In genomic region chr15:97914331-97914747, GRCm38 (mm10) we compare ENCODE assay signal across 9 mouse cellular contexts. TPM values are rescaled to one million over a fixed set of nuclear protein-coding genes. Genes with fewer than 3 reads are reported as not detected.
A peak's percentile ranks its signal among the peaks of the same experiment; 100 is the strongest.
DNase-seq lines count a peak whose midpoint lies in the region; ATAC-seq and TF ChIP-seq lines count a peak whose summit lies in the region.
"Had no signal": no experiment of that assay in that cellular context is flagged by ENCODE, and none has a peak within 500 bp of the region (broad histone marks: within the 10 kb centered on the region; RNA-seq: fewer than 3 reads in every experiment).

No protein-coding gene starts in this region.

- peak overlapping the region; percentile 13 for H3K4me2 ChIP-seq in liver, postnatal 0 days (ENCODE audit: low read depth, low read length)
- H3K4me2 ChIP-seq in liver, embryonic 11.5 days = no peak overlapping the region
- H3K4me2 ChIP-seq in embryonic facial prominence, embryonic 15.5 days (replicated peaks) = peak overlapping the region; percentile 19; the same call in 1 of the 2 replicates
- H3K4me2 ChIP-seq: limb, embryonic 13.5 days had no signal

- no peak overlapping the region for H3K9ac ChIP-seq in liver, postnatal 0 days (replicated peaks)
- no peak overlapping the region for H3K9ac ChIP-seq in liver, embryonic 11.5 days (ENCODE audit: low read depth, low read length)
- H3K9ac ChIP-seq in embryonic facial prominence, embryonic 15.5 days = no peak overlapping the region
- H3K9ac ChIP-seq: limb, embryonic 13.5 days had no signal

- TF ChIP-seq CTCF in liver, postnatal 0 days (IDR thresholded peaks at IDR 0.05; ENCODE audit: low read depth) = no peak
- TF ChIP-seq CTCF in cerebellum, adult 2 months (IDR thresholded peaks at IDR 0.05; ENCODE audit: borderline replicate concordance, insufficient read depth, low read depth, low read length) = no peak

- no peaks in the 10 kb centered on the region for H3K4me1 ChIP-seq in liver, postnatal 0 days (ENCODE audit: insufficient read depth)
- 0 out of 2 replicates have a peak, but pooled peaks cover 3% of the 10 kb centered on the region for H3K4me1 ChIP-seq in liver, embryonic 11.5 days (replicated peaks; ENCODE audit: control insufficient read depth, insufficient read depth, low read length)
- H3K4me1 ChIP-seq in embryonic facial prominence, embryonic 15.5 days = peaks cover 16% of the 10 kb centered on the region
- no peaks in the 10 kb centered on the region for H3K4me1 ChIP-seq in cerebellum, adult 2 months (ENCODE audit: control insufficient read depth, insufficient read depth, low read length)
- H3K4me1 ChIP-seq: limb, embryonic 13.5 days had no signal

- H3K4me3 ChIP-seq in liver, postnatal 0 days (ENCODE audit: low read depth, low read length) = no peak overlapping the region
- H3K4me3 ChIP-seq in liver, embryonic 11.5 days (ENCODE audit: low read depth, low read length) = no peak overlapping the region
- no peak overlapping the region for H3K4me3 ChIP-seq in embryonic facial prominence, embryonic 15.5 days (replicated peaks)
- H3K4me3 ChIP-seq in cerebellum, adult 2 months (replicated peaks; ENCODE audit: insufficient read depth, low read depth, low read length) = no peak overlapping the region
- H3K4me3 ChIP-seq: limb, embryonic 13.5 days had no signal

- no peak for TF ChIP-seq POLR2A in cerebellum, adult 2 months (IDR thresholded peaks at IDR 0.05; ENCODE audit: borderline replicate concordance, insufficient read depth, low read length)

- H3K27ac ChIP-seq in liver, postnatal 0 days (ENCODE audit: low read depth) = no peak overlapping the region
- H3K27ac ChIP-seq in liver, embryonic 11.5 days (ENCODE audit: low read depth, low read length) = no peak overlapping the region
- H3K27ac ChIP-seq in embryonic facial prominence, embryonic 15.5 days (replicated peaks) = no peak overlapping the region
- no peak overlapping the region for H3K27ac ChIP-seq in cerebellum, adult 2 months (ENCODE audit: insufficient read depth, low read length)
- H3K27ac ChIP-seq: limb, embryonic 13.5 days had no signal

- H3K27me3 ChIP-seq in liver, postnatal 0 days (ENCODE audit: insufficient read depth, low read length) = peaks cover 6% of the 10 kb centered on the region
- peaks cover 11% of the 10 kb centered on the region for H3K27me3 ChIP-seq in liver, embryonic 11.5 days (replicated peaks; ENCODE audit: control insufficient read depth, insufficient read depth, low read length)
- peaks cover 3% of the 10 kb centered on the region; the same call in 1 of the 2 replicates for H3K27me3 ChIP-seq in embryonic facial prominence, embryonic 15.5 days
- H3K27me3 ChIP-seq in cerebellum, adult 2 months (ENCODE audit: control insufficient read depth, insufficient read depth, low read length) = no peaks in the 10 kb centered on the region; the same call in 1 of the 2 replicates

- no peak for TF ChIP-seq EP300 in liver, postnatal 0 days (IDR thresholded peaks at IDR 0.05; ENCODE audit: low read depth)

- no peaks in the 10 kb centered on the region for H3K36me3 ChIP-seq in liver, postnatal 0 days (replicated peaks; ENCODE audit: insufficient read depth, low read length)
- no peaks in the 10 kb centered on the region for H3K36me3 ChIP-seq in liver, embryonic 11.5 days (ENCODE audit: control insufficient read depth, insufficient read depth, low read length)
- no peaks in the 10 kb centered on the region for H3K36me3 ChIP-seq in embryonic facial prominence, embryonic 15.5 days
- H3K36me3 ChIP-seq: limb, embryonic 13.5 days had no signal

- H3K9me3 ChIP-seq in liver, postnatal 0 days (ENCODE audit: low read length) = no peaks in the 10 kb centered on the region
- H3K9me3 ChIP-seq in liver, embryonic 11.5 days (ENCODE audit: control insufficient read depth, low read length) = no peaks in the 10 kb centered on the region
- H3K9me3 ChIP-seq in embryonic facial prominence, embryonic 15.5 days (replicated peaks) = no peaks in the 10 kb centered on the region
- H3K9me3 ChIP-seq: limb, embryonic 13.5 days had no signal

- DNase-seq in liver, postnatal 0 days = no peak
- DNase-seq in liver, embryonic 11.5 days (ENCODE audit: low spot score) = no peak
- DNase-seq in heart, postnatal 4 days = peak; percentile 70
- peak; percentile 68 for DNase-seq in mesoderm, embryonic 11.5 days (ENCODE audit: low read depth, low spot score)
- no peak for DNase-seq in layer of hippocampus, adult 8-10 months (ENCODE audit: low spot score in 2 of 2)
- DNase-seq in layer of hippocampus, adult 9-11 months = no peak
- DNase-seq in cerebellum, adult 2 months = no peak

- ATAC-seq in liver, postnatal 0 days = no peak
- ATAC-seq in liver, embryonic 11.5 days (replicated peaks; ENCODE audit: low FRiP score) = no peak
- ATAC-seq in embryonic facial prominence, embryonic 15.5 days (ENCODE audit: insufficient number of reproducible peaks, low FRiP score, low TSS enrichment, low read depth) = peak; percentile 29; the same call in 1 of the 2 replicates

- 13% methylated on average over 9 of the region's 9 CpGs for WGBS in liver, postnatal 0 days (ENCODE audit: insufficient replicate concordance)
- 17% methylated on average over 9 of the region's 9 CpGs for WGBS in liver, embryonic 11.5 days
- whole genome bisulfite sequencing in embryonic facial prominence, embryonic 15.5 days = 6% methylated on average over 9 of the region's 9 CpGs
- 7% methylated on average over 9 of the region's 9 CpGs for WGBS in cerebellum, adult 2 months

RNA-seq across cellular contexts. Expression of gene Vdr, which starts 3.9 kb away (rescaled TPM):
- 0.07 and 0.25 TPM in 2 replicates for polyA plus RNA-seq in liver, postnatal 0 days (2015; fragmentation: Nextera tagmentation; extraction: Ambion mirVana)
- polyA plus RNA-seq in liver, embryonic 11.5 days (2014; fragmentation: Nextera tagmentation; extraction: Ambion mirVana) = 0.96 and 1.2 TPM in 2 replicates
- polyA plus RNA-seq in embryonic facial prominence, embryonic 15.5 days (2015; fragmentation: Nextera tagmentation; extraction: Ambion mirVana) = 8.1 and 10.1 TPM in 2 replicates
- 1 to 10 TPM; 2.8 to 3.0 TPM for total RNA-seq in heart, postnatal 4 days (2021)
- total RNA-seq in layer of hippocampus, adult 8-10 months (2022) = under 1 TPM; 0.23 to 0.64 (median 0.50) TPM
- polyA plus RNA-seq in cerebellum, adult 2 months (2012; rRNA removed) = 0.41 and 0.46 TPM in 2 replicates

RNA-seq across cellular contexts. Expression of gene Tmem106c, which starts 49.7 kb away (rescaled TPM):
- 16.1 and 16.4 TPM in 2 replicates for polyA plus RNA-seq in liver, postnatal 0 days (2015; fragmentation: Nextera tagmentation; extraction: Ambion mirVana)
- polyA plus RNA-seq in liver, embryonic 11.5 days (2014; fragmentation: Nextera tagmentation; extraction: Ambion mirVana) = 25.7 and 28.0 TPM in 2 replicates
- 52.6 and 60.8 TPM in 2 replicates for polyA plus RNA-seq in embryonic facial prominence, embryonic 15.5 days (2015; fragmentation: Nextera tagmentation; extraction: Ambion mirVana)
- total RNA-seq in heart, postnatal 4 days (2021) = 10 to 100 TPM; 20.5 to 20.6 TPM
- 10 to 100 TPM; 32.1 to 41.9 (median 39.0) TPM for total RNA-seq in layer of hippocampus, adult 8-10 months (2022)
- 74.1 and 74.5 TPM in 2 replicates for polyA plus RNA-seq in cerebellum, adult 2 months (2012; rRNA removed)

Comparison
In these comparisons a context has a peak if more than half of its experiments do, and no peak if none do; other contexts are left out.
1. DNase-seq: peak in heart, postnatal 4 days (single experiment) and mesoderm, embryonic 11.5 days (single experiment); none in liver, postnatal 0 days (single experiment), liver, embryonic 11.5 days (single experiment), layer of hippocampus, adult 8-10 months (0 of 2), layer of hippocampus, adult 9-11 months (single experiment) and cerebellum, adult 2 months (0 of 2).